Mouse (Mus musculus): ENCODE measurements around the gene Man1a2. TPM values are rescaled to one million over a fixed set of nuclear protein-coding genes. Genes with fewer than 3 reads are reported as not detected.

The Man1a2 gene
- polyA plus RNA-seq, 1 experiment from 2014 or later: 48.6 TPM

DNA sequence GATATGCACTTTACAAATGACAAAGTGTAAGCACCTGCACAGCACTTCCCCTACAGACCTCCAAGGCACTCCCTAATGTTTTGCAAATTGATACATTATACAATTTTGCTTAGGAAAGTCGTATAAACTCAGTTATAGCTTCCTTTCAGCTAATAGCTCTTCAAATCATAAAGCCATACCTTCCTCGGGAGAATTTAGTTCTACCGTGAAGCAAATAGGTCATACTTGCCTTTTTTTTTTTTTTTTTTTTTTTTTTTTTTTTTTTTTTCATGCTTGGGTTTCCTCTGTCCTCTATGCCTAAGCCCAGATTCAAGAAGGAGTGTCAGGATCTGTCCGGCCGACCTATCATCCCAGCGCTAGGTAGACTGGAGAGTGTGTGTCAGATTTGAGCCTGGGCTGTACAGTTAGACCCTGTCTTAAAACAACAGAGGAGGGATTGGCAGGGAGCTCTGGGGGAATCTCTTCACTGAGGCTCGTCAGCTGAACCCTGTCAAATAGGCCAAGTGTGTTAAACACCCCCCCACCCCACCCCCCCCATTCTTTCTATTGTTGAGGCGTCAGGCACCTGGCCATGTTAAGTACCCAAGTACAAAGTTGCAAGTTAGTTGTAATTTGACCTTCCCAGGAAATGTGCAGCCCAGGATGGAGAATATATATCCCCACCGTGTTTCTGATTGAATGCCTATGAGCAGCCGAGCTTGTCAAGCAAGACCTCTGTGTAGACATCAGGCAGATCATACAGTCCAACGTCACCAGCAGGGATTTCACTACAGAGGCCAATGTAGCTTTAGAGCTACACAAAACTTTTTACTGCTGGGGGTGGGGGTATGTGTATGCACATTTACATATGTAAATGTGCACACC, 28.1 kb upstream of the Man1a2 start:
- Histone ChIP-seq H3K36me3 (ENCODE audit: control insufficient read depth, insufficient read depth, low read length) (no peaks in the 10 kb centered on the region), H3K4me2 (ENCODE audit: low read depth, low read length) (no peak overlapping the region), H3K9ac (ENCODE audit: low read length) (no peak overlapping the region), H3K27ac (ENCODE audit: low read length) (no peak overlapping the region), H3K9me3 (ENCODE audit: control insufficient read depth, low read length) (no peaks in the 10 kb centered on the region), H3K4me3 (ENCODE audit: low read length) (no peak overlapping the region), H3K4me1 (replicated peaks; ENCODE audit: control insufficient read depth, insufficient read depth, low read length) (no peaks in the 10 kb centered on the region; the same call in 1 of the 2 replicates), H3K27me3 (ENCODE audit: control insufficient read depth, insufficient read depth, low read depth, low read length) (no peaks in the 10 kb centered on the region)
- ATAC-seq (ENCODE audit: low read depth): no peak
- 56% methylated on average over 11 of the region's 11 CpGs for WGBS

DNA sequence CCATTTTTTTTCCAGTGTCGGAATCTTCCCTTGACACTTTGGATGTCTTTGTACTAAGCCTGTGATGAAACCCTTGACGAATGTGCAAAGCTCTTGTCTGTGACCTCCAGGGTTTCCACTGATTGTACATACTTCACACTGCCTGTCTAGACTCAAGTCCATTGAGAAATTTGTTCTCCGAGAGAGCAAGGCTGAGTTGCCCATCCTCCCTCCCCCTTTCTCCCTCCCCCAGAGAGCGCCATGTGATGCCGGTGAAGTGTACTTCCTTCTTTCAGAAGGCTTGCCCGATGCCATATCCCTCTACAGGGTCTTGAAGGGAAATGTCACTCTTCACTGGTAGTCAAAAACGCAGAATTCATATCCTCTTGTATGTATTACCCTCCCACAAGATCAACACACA, 26.8 kb upstream of the Man1a2 start:
- no peak overlapping the region for H3K9ac ChIP-seq (ENCODE audit: low read length)
- no peak overlapping the region for H3K4me3 ChIP-seq (ENCODE audit: low read length)
- no peak overlapping the region for H3K27ac ChIP-seq (ENCODE audit: low read length)
- no peaks in the 10 kb centered on the region; the same call in 1 of the 2 replicates for H3K4me1 ChIP-seq (replicated peaks; ENCODE audit: control insufficient read depth, insufficient read depth, low read length)
- H3K36me3 ChIP-seq (ENCODE audit: control insufficient read depth, insufficient read depth, low read length): no peaks in the 10 kb centered on the region
- peak; percentile 53 for ATAC-seq (ENCODE audit: low read depth)
- no peak overlapping the region for H3K4me2 ChIP-seq (ENCODE audit: low read depth, low read length)
- H3K9me3 ChIP-seq (ENCODE audit: control insufficient read depth, low read length): no peaks in the 10 kb centered on the region
- 22% methylated on average over 7 of the region's 7 CpGs for WGBS
- no peaks in the 10 kb centered on the region for H3K27me3 ChIP-seq (ENCODE audit: control insufficient read depth, insufficient read depth, low read depth, low read length)

DNA sequence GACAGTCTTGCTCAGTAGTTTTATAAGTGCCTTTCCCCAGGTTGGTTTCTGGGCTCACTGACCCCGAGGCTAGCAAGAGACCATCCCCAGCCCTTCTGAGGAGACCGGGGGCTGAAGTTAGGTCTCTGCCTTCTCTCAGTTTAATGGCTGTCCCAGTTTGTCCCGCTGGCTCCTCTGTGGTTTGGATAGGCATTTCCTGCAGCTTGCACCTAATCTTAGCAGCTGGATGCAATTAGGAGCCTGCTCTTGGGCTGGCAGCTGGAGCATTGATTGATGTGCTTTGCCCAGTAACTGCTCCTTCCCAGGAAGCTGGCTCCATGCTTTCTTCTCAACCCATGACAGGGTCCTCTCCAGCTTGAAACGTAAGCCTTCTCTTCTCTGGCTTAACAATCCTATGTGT, 26.2 kb upstream of the Man1a2 start:
- H3K36me3 ChIP-seq (ENCODE audit: control insufficient read depth, insufficient read depth, low read length): no peaks in the 10 kb centered on the region
- no peaks in the 10 kb centered on the region; the same call in 1 of the 2 replicates for H3K4me1 ChIP-seq (replicated peaks; ENCODE audit: control insufficient read depth, insufficient read depth, low read length)
- no peak overlapping the region for H3K9ac ChIP-seq (ENCODE audit: low read length)
- 32% methylated on average over 4 of the region's 4 CpGs for WGBS
- ATAC-seq (ENCODE audit: low read depth): no peak
- H3K4me3 ChIP-seq (ENCODE audit: low read length): no peak overlapping the region
- H3K9me3 ChIP-seq (ENCODE audit: control insufficient read depth, low read length): no peaks in the 10 kb centered on the region
- no peak overlapping the region for H3K4me2 ChIP-seq (ENCODE audit: low read depth, low read length)
- no peak overlapping the region for H3K27ac ChIP-seq (ENCODE audit: low read length)
- H3K27me3 ChIP-seq (ENCODE audit: control insufficient read depth, insufficient read depth, low read depth, low read length): no peaks in the 10 kb centered on the region

DNA sequence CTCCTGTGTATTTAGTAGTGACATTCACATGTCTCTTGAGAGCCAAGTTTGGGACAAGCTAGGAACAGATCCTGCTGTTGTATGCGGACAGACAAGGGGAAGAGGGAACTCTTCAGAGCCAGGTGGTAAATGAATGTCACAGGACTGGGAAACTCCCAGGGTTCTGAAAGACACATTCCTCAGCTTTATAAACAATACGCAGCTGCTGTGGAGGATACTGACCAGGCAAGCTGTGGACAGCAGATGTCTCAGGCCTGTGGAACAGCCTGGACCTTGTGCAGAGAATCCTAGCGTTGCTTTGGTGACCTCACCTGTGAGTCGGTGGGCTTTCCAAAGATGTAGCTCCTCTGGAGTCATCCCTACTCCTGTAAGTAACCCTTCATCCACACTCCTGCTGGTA, 21.8 kb upstream of the Man1a2 start:
- peaks cover 13% of the 10 kb centered on the region for H3K4me1 ChIP-seq (replicated peaks; ENCODE audit: control insufficient read depth, insufficient read depth, low read length)
- H3K36me3 ChIP-seq (ENCODE audit: control insufficient read depth, insufficient read depth, low read length): no peaks in the 10 kb centered on the region
- H3K4me2 ChIP-seq (ENCODE audit: low read depth, low read length): no peak overlapping the region
- WGBS: 45% methylated on average over 4 of the region's 4 CpGs
- H3K27me3 ChIP-seq (ENCODE audit: control insufficient read depth, insufficient read depth, low read depth, low read length): no peaks in the 10 kb centered on the region
- H3K9ac ChIP-seq (ENCODE audit: low read length): no peak overlapping the region
- H3K9me3 ChIP-seq (ENCODE audit: control insufficient read depth, low read length): no peaks in the 10 kb centered on the region
- no peak overlapping the region for H3K27ac ChIP-seq (ENCODE audit: low read length)
- no peak overlapping the region for H3K4me3 ChIP-seq (ENCODE audit: low read length)
- ATAC-seq (ENCODE audit: low read depth): peak; percentile 41

DNA sequence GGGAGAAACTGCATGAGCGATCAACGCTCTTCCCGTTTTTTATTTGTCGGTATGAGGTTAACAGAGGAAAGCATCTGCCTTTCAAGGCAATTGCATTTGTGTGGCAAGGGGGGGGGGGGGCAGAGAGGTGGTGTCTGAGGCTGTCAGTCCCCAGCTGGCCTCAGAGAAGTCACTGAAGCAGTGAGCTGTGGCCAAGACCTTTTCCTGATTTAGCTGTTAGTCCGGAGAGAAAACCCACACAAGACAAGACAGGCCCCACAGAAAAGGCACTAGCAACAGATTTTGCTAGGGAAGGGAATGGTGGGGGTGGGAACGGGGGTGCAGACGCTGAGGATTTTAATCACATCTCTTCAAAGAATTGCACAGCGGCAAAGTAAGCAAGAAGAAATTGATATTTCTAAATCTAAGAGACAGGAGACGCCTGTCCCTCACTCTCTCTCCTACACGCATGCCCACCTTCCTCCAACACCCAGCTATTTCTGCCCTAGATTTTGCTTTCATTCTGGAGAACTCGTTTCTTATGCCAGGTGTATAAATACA, 19.9 kb upstream of the Man1a2 start:
- Histone ChIP-seq H3K4me2 (ENCODE audit: low read depth, low read length) (no peak overlapping the region), H3K4me1 (replicated peaks; ENCODE audit: control insufficient read depth, insufficient read depth, low read length) (peaks cover 13% of the 10 kb centered on the region), H3K36me3 (ENCODE audit: control insufficient read depth, insufficient read depth, low read length) (no peaks in the 10 kb centered on the region), H3K9ac (ENCODE audit: low read length) (no peak overlapping the region), H3K27ac (ENCODE audit: low read length) (no peak overlapping the region), H3K27me3 (ENCODE audit: control insufficient read depth, insufficient read depth, low read depth, low read length) (no peaks in the 10 kb centered on the region), H3K4me3 (ENCODE audit: low read length) (no peak overlapping the region), H3K9me3 (ENCODE audit: control insufficient read depth, low read length) (no peaks in the 10 kb centered on the region)
- ATAC-seq (ENCODE audit: low read depth): no peak
- WGBS: 57% methylated on average over 11 of the region's 11 CpGs

DNA sequence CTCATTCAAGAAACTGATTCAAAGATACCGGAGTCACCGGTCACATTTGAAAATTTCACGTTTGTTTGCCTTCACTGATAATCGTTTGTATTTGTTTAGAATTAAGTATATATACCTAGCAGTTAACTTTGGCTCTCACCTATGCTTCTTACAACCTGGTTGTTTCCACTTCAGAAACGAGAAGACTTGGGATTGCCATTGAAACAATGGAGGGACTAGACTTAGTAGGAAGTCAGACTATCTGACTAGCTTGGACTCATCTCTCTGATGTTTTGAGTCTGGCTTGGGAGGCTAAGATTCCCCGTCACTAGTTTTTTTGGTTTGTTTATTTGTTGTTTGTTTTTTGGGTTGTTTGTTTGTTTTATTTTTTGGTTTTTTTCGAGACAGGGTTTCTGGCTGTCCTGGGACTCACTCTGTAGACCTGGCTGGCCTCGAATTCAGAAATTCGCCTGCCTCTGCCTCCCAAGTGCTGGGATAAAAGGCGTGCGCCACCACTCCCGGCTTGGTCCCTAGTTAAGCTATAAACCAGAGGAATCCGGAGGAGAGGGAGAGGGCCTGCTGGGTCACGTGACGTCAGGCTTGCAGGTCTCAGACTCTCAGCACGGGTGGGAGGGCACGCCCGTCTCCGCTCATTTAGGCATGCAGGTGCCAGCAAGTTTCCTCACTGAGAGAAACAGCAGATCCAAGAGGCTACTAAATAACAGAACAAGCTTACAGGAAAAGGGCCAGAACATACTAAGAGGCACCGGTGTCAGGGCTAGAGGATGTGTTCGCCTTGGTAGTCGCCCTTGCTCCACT, 18.7 kb upstream of the Man1a2 start:
- H3K4me3 ChIP-seq (ENCODE audit: low read length): no peak overlapping the region
- H3K4me1 ChIP-seq (replicated peaks; ENCODE audit: control insufficient read depth, insufficient read depth, low read length): peaks cover 13% of the 10 kb centered on the region
- 0 out of 2 replicates have a peak, but pooled peaks have one; percentile 32 for ATAC-seq (ENCODE audit: low read depth)
- H3K9ac ChIP-seq (ENCODE audit: low read length): no peak overlapping the region
- H3K9me3 ChIP-seq (ENCODE audit: control insufficient read depth, low read length): no peaks in the 10 kb centered on the region
- 59% methylated on average over 22 of the region's 22 CpGs for WGBS
- H3K4me2 ChIP-seq (ENCODE audit: low read depth, low read length): no peak overlapping the region
- no peaks in the 10 kb centered on the region for H3K36me3 ChIP-seq (ENCODE audit: control insufficient read depth, insufficient read depth, low read length)
- H3K27ac ChIP-seq (ENCODE audit: low read length): no peak overlapping the region
- H3K27me3 ChIP-seq (ENCODE audit: control insufficient read depth, insufficient read depth, low read depth, low read length): no peaks in the 10 kb centered on the region

DNA sequence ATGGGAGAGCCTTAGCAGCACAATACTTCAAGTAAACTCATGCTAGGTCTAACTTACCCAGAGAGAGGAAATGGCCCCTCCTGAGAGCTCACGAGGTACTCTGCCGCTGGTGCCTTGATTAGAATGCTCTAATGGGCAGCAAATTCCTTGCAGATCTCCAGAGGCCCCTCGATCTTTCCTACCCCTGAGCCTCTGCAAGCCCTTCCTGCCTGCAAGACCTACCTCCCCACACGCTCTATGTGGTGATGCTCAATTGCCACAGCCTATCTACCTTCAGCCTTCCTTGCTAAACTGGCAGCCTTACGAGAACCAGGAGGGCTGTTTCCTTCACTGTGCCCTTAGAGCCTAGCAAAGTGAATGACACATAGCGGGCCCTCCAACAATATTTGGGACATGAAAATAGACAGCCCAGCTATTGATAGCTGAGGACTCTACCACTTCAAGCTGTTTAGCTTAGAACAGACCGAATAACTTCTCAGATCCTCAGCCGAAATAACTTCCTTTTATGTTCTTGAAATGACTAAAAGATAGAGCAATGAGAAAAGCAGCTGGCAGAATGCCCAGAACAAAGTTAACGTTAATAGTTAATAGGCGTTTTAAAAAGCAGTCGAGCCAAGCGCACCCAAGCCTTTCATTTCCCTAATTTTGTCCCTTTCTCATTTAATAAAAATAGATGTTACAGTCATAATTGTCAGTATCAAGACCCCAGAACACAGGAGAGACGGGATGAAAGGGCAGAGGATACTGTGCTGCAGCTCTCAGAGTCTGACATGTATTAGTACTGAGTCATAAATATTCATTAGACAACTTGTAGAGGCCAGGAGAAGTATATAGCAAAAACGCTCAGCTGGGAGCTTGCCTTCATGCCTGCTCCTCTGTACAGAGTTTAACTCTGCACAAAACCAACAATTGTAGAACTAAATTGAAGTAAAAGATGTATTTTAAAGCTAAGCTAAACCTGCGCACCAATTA, 17.9 kb upstream of the Man1a2 start:
- H3K27me3 ChIP-seq (ENCODE audit: control insufficient read depth, insufficient read depth, low read depth, low read length): no peaks in the 10 kb centered on the region
- H3K27ac ChIP-seq (ENCODE audit: low read length): peak overlapping the region; percentile 2; the same call in 1 of the 2 replicates
- H3K9me3 ChIP-seq (ENCODE audit: control insufficient read depth, low read length): no peaks in the 10 kb centered on the region
- 18% methylated on average over 15 of the region's 15 CpGs for WGBS
- H3K4me3 ChIP-seq (ENCODE audit: low read length): no peak overlapping the region
- H3K36me3 ChIP-seq (ENCODE audit: control insufficient read depth, insufficient read depth, low read length): no peaks in the 10 kb centered on the region
- H3K4me1 ChIP-seq (replicated peaks; ENCODE audit: control insufficient read depth, insufficient read depth, low read length): peaks cover 13% of the 10 kb centered on the region
- H3K4me2 ChIP-seq (ENCODE audit: low read depth, low read length): peak overlapping the region; percentile 4; the same call in 1 of the 2 replicates
- no peak overlapping the region for H3K9ac ChIP-seq (ENCODE audit: low read length)
- ATAC-seq (ENCODE audit: low read depth): peak; percentile 31; the same call in 1 of the 2 replicates

DNA sequence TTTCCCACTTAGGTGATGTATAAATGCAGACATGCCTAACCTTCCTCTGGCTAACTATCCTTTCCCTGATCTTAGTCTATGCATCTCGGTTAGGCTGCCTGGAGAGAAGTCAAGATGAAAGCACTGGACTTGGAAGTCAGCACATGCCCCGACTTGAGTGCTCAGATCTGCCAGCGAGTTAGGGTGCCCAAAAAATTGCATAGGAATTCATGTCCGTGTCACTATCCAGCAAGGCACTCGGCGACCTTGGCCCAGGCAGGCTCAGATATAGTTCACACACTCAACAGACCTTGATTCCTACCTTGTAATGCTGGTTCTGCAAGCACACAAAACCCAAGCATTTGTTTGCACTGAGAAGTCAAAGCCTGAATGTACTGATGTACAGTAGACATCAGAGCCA, 3.4 kb upstream of the Man1a2 start:
- Histone ChIP-seq H3K4me3 (ENCODE audit: low read length) (no peak overlapping the region), H3K4me1 (replicated peaks; ENCODE audit: control insufficient read depth, insufficient read depth, low read length) (peaks cover 3% of the 10 kb centered on the region; the same call in 1 of the 2 replicates), H3K27ac (ENCODE audit: low read length) (no peak overlapping the region), H3K27me3 (ENCODE audit: control insufficient read depth, insufficient read depth, low read depth, low read length) (no peaks in the 10 kb centered on the region), H3K36me3 (ENCODE audit: control insufficient read depth, insufficient read depth, low read length) (no peaks in the 10 kb centered on the region), H3K9ac (ENCODE audit: low read length) (no peak overlapping the region), H3K4me2 (ENCODE audit: low read depth, low read length) (no peak overlapping the region), H3K9me3 (ENCODE audit: control insufficient read depth, low read length) (no peaks in the 10 kb centered on the region)
- 62% methylated on average over 6 of the region's 6 CpGs for WGBS
- ATAC-seq (ENCODE audit: low read depth): no peak

All from lung, embryonic 16.5 days (tissue).